16 mouse cellular contexts compared by ENCODE assay signal in genomic region chr1:133861028-133861427, GRCm38 (mm10).
"Had no signal": no experiment of that assay in that cellular context is flagged by ENCODE, and none has a peak within 500 bp of the region (broad histone marks: within the 10 kb centered on the region; RNA-seq: fewer than 3 reads in every experiment).

No protein-coding gene starts in this region.

- H3K27ac ChIP-seq: stomach, embryonic 15.5 days; stomach, postnatal 0 days had no signal

- H3K27me3 ChIP-seq: neural tube, embryonic 15.5 days; stomach, embryonic 15.5 days had no signal

- DNase-seq: retina, postnatal 1 day; right cerebral cortex, adult 18-20 months; right cerebral cortex, postnatal 14 days; right cerebral cortex, postnatal 25 days; right cerebral cortex, postnatal 4 days; spleen, adult 18-20 months; thymus, adult 18-20 months; thymus, adult 2 months; thymus, postnatal 14 days; thymus, postnatal 25 days; thymus, postnatal 36 days; thymus, postnatal 4 days had no signal

- H3K9me3 ChIP-seq: neural tube, embryonic 15.5 days; stomach, embryonic 15.5 days had no signal

- H3K36me3 ChIP-seq: neural tube, embryonic 13.5 days; neural tube, embryonic 15.5 days; stomach, embryonic 15.5 days had no signal

- H3K4me3 ChIP-seq: neural tube, embryonic 13.5 days; neural tube, embryonic 15.5 days; stomach, embryonic 15.5 days had no signal
